Mouse (Mus musculus) embryonic facial prominence, embryonic 12.5 days (tissue): ENCODE measurements around the gene Styx. TPM values are rescaled to one million over a fixed set of nuclear protein-coding genes. Genes with fewer than 3 reads are reported as not detected.

Source experiments
- ATAC-seq: fragments of 200-750 bp; cut with Nextera tagmentation; 2 replicates; pipeline ENCODE4 v1.8.0; 2017; ENCODE audit not compliant: insufficient number of reproducible peaks, insufficient read depth, low FRiP score, low TSS enrichment
- H3K27ac ChIP-seq: fragments of 300-500 bp; sonication (generic); 2 replicates; pipeline ENCODE4 v1.5.1; 2016; ENCODE audit warnings: mild to moderate bottlenecking
- H3K27me3 ChIP-seq: fragments of 300-500 bp; sonication (generic); 2 replicates; pipeline ENCODE4 v1.6.1; 2016; ENCODE audit warnings: mild to moderate bottlenecking, moderate library complexity
- H3K36me3 ChIP-seq: fragments of 300-500 bp; sonication (generic); 2 replicates; pipeline ENCODE4 v1.6.1; 2016; ENCODE audit warnings: mild to moderate bottlenecking
- H3K4me1 ChIP-seq: fragments of 300-500 bp; sonication (generic); 2 replicates; pipeline ENCODE4 v1.6.1; 2016
- H3K4me2 ChIP-seq: fragments of 300-500 bp; sonication (generic); replicated peaks from 2 replicates; pipeline ENCODE4 v1.6.1; 2016; ENCODE audit warnings: mild to moderate bottlenecking, moderate library complexity
- H3K4me3 ChIP-seq: fragments of 300-500 bp; sonication (generic); 2 replicates; pipeline ENCODE4 v1.5.1; 2016; ENCODE audit warnings: mild to moderate bottlenecking
- H3K9ac ChIP-seq: fragments of 300-500 bp; sonication (generic); 2 replicates; pipeline ENCODE4 v1.6.1; 2016; ENCODE audit warnings: mild to moderate bottlenecking, moderate library complexity
- H3K9me3 ChIP-seq: fragments of 300-500 bp; sonication (generic); 2 replicates; pipeline ENCODE4 v1.6.1; 2016; ENCODE audit warnings: mild to moderate bottlenecking, moderate library complexity
- WGBS: fragments of 180-500 bp; shearing (Covaris S2); methylation state at CpG from one replicate; pipeline ENCODE4 v1.1.7; 2016; 5-methylcytosine and 5-hydroxymethylcytosine counted together
- polyA plus RNA-seq: library from polyadenylated mRNA; unstranded; fragments of >200 nt; fragmentation: Nextera tagmentation; extraction: Ambion mirVana; gene quantifications from 2 replicates; pipeline ENCODE4 v1.2.1, GENCODE M21; 2016

The Styx gene
- polyA plus RNA-seq, 1 experiment from 2014 or later = 65.7 TPM

GRCm38 (mm10) chr14:45320111-45320510, 30.8 kb upstream of the Styx start:
- no peak for ATAC-seq
- H3K9ac ChIP-seq = no peak overlapping the region
- 0 out of 2 replicates have a peak, but pooled peaks cover 7% of the 10 kb centered on the region for H3K4me1 ChIP-seq
- H3K27me3 ChIP-seq = no peaks in the 10 kb centered on the region
- H3K27ac ChIP-seq = no peak overlapping the region
- no peak overlapping the region for H3K4me3 ChIP-seq
- H3K9me3 ChIP-seq = no peaks in the 10 kb centered on the region
- H3K4me2 ChIP-seq = no peak overlapping the region
- no peaks in the 10 kb centered on the region for H3K36me3 ChIP-seq
- 82% methylated on average over 4 of the region's 4 CpGs for WGBS

- 83% methylated on average over 3 of the region's 3 CpGs for WGBS
These were observed 29.8 kb upstream of the Styx start for GRCm38 (mm10) chr14:45321067-45321466.

GRCm38 (mm10) chr14:45321622-45322021, 29.3 kb upstream of the Styx start:
- no peak overlapping the region for H3K4me3 ChIP-seq
- H3K9me3 ChIP-seq = no peaks in the 10 kb centered on the region
- 0 out of 2 replicates have a peak, but pooled peaks cover 7% of the 10 kb centered on the region for H3K4me1 ChIP-seq
- no peak for ATAC-seq
- no peaks in the 10 kb centered on the region for H3K27me3 ChIP-seq
- WGBS = 80% methylated on average over 5 of the region's 5 CpGs
- H3K4me2 ChIP-seq = no peak overlapping the region
- no peak overlapping the region for H3K27ac ChIP-seq
- H3K36me3 ChIP-seq = no peaks in the 10 kb centered on the region
- no peak overlapping the region for H3K9ac ChIP-seq

More at GRCm38 (mm10) chr14:45321067-45321466, 29.8 kb upstream of the Styx start:
- no peaks in the 10 kb centered on the region for H3K27me3 ChIP-seq
- H3K9me3 ChIP-seq = no peaks in the 10 kb centered on the region
- no peak overlapping the region for H3K27ac ChIP-seq
- no peak for ATAC-seq
- H3K9ac ChIP-seq = no peak overlapping the region
- no peak overlapping the region for H3K4me2 ChIP-seq
- H3K4me3 ChIP-seq = no peak overlapping the region
- H3K36me3 ChIP-seq = no peaks in the 10 kb centered on the region
- H3K4me1 ChIP-seq = 0 out of 2 replicates have a peak, but pooled peaks cover 7% of the 10 kb centered on the region

GRCm38 (mm10) chr14:45322450-45322849, 28.4 kb upstream of the Styx start:
- Histone ChIP-seq H3K36me3 (no peaks in the 10 kb centered on the region), H3K27me3 (no peaks in the 10 kb centered on the region), H3K9me3 (no peaks in the 10 kb centered on the region), H3K9ac (no peak overlapping the region), H3K27ac (no peak overlapping the region), H3K4me2 (no peak overlapping the region), H3K4me3 (no peak overlapping the region), H3K4me1 (0 out of 2 replicates have a peak, but pooled peaks cover under 1% of the 10 kb centered on the region)
- ATAC-seq = no peak
- WGBS = 94% methylated on average over 2 of the region's 2 CpGs

DNA sequence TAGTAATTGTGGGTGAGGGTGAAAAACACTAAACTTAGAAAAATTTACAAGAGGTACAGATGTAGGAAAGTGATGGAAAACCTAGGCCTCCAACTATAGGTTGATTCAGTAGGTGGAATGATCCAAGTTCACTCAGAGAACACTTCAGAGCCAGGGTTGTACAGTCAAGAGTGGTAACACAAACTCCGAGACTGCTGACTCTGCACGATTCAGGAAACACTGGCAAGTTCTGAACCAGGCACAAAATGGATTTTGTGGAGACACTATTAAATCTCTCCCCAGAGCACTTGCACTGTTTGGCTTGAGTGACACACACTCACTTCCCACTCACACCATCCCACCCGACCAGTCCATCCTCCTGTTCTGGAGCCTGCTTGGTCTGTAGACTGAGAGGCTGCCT, 27.6 kb upstream of the Styx start:
- Histone ChIP-seq H3K9ac (no peak overlapping the region), H3K36me3 (no peaks in the 10 kb centered on the region), H3K4me2 (no peak overlapping the region), H3K4me3 (no peak overlapping the region), H3K27me3 (no peaks in the 10 kb centered on the region), H3K9me3 (no peaks in the 10 kb centered on the region), H3K27ac (no peak overlapping the region), H3K4me1 (no peaks in the 10 kb centered on the region)
- WGBS = 78% methylated on average over 3 of the region's 3 CpGs
- ATAC-seq = no peak

GRCm38 (mm10) chr14:45325471-45325870, 25.4 kb upstream of the Styx start:
- Histone ChIP-seq H3K27ac (no peak overlapping the region), H3K4me2 (no peak overlapping the region), H3K36me3 (no peaks in the 10 kb centered on the region), H3K9ac (no peak overlapping the region), H3K27me3 (no peaks in the 10 kb centered on the region), H3K4me1 (no peaks in the 10 kb centered on the region), H3K4me3 (no peak overlapping the region), H3K9me3 (no peaks in the 10 kb centered on the region)
- ATAC-seq = no peak

DNA sequence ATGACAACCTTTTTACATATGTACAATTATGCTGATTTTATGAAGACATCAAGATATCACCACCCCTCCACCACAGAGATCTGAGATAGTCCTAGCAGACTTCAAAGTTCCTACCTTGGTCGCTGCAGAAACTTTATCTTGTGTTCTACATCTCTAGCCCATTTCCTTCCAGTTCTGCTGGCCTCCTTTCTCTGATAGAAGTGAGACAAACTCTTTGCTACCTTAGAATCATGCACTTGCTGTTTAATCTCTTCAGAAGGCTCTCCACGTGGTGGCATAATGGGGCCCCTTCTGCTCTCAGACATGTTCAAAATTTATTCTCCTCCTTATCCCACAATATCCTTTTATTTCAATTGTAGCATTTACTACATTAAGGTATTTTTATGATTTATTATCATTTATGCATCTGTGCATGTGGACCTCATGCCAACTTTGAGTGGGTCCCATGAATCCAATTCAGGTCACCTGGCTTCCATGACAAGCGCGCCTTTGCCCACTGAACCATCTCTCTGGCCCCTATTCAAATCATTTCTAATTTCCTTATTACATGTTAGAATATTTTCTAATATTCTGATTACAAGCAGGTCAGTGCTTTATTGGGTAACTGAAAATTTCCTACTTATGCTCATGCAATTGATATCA, 22.7 kb upstream of the Styx start:
- Histone ChIP-seq H3K9me3 (no peaks in the 10 kb centered on the region), H3K9ac (no peak overlapping the region), H3K27ac (no peak overlapping the region), H3K27me3 (no peaks in the 10 kb centered on the region), H3K4me1 (peaks cover 8% of the 10 kb centered on the region; the same call in 1 of the 2 replicates), H3K4me3 (no peak overlapping the region), H3K4me2 (no peak overlapping the region), H3K36me3 (peaks cover 13% of the 10 kb centered on the region)
- ATAC-seq = no peak
- WGBS = 84% methylated on average over 4 of the region's 4 CpGs

- peak overlapping the region; percentile 89 for H3K4me3 ChIP-seq
- peaks cover 15% of the 10 kb centered on the region for H3K36me3 ChIP-seq
- no peaks in the 10 kb centered on the region for H3K9me3 ChIP-seq
- ATAC-seq = no peak
- no peaks in the 10 kb centered on the region for H3K27me3 ChIP-seq
- 12% methylated on average over 8 of the region's 8 CpGs for WGBS
- H3K4me2 ChIP-seq = peak overlapping the region; percentile 55
- no peak overlapping the region for H3K27ac ChIP-seq
- H3K4me1 ChIP-seq = peaks cover 8% of the 10 kb centered on the region; the same call in 1 of the 2 replicates
- H3K9ac ChIP-seq = 0 out of 2 replicates have a peak overlapping the region, but pooled peaks have one; percentile 88
These were observed 21.8 kb upstream of the Styx start for GRCm38 (mm10) chr14:45329018-45329588.

DNA sequence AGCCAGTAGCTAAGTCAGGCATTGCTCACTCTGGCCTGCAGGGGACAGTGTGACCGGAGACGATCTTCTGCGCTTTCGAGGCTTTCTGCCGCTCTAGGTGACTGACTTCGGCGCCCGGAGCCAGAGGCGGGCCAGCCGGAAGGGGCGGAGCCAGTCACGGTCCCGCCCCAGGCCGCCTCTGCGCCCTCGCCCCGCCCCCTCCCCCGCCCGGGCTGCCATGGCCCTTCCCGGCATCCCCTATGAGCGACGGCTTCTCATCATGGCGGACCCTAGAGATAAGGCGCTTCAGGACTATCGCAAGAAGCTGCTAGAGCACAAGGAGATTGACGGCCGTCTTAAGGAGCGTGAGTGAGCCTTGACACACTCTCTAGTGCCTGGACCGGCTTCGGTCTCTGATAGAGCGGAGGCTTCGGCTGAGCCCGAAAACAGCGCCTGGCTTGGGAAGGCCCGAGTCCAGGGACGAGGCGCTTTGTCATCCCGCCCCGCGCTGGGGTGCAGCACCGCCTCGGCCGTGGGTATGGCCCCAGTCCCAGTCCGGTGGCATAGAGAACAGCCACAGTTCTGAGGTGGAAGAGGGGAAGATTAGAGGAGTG, 21.2 kb upstream of the Styx start, which contains the start of gene Psmc6:
TSS of gene Psmc6 (plus strand) at position 200 of the 593 bp plus-strand sequence.
- Histone ChIP-seq H3K9ac (peak within 1 kb of the TSS; percentile 88), H3K4me3 (peak within 1 kb of the TSS; percentile 89), H3K27ac (peak within 1 kb of the TSS; percentile 85), H3K9me3 (no peaks in the 10 kb centered on the region), H3K4me1 (peaks cover 8% of the 10 kb centered on the region; the same call in 1 of the 2 replicates), H3K27me3 (no peaks in the 10 kb centered on the region), H3K4me2 (peak within 1 kb of the TSS; percentile 55), H3K36me3 (peaks cover 17% of the 10 kb centered on the region)
- peak; percentile 94 for ATAC-seq
- WGBS = under 1% methylated on average over 44 of the region's 44 CpGs

DNA sequence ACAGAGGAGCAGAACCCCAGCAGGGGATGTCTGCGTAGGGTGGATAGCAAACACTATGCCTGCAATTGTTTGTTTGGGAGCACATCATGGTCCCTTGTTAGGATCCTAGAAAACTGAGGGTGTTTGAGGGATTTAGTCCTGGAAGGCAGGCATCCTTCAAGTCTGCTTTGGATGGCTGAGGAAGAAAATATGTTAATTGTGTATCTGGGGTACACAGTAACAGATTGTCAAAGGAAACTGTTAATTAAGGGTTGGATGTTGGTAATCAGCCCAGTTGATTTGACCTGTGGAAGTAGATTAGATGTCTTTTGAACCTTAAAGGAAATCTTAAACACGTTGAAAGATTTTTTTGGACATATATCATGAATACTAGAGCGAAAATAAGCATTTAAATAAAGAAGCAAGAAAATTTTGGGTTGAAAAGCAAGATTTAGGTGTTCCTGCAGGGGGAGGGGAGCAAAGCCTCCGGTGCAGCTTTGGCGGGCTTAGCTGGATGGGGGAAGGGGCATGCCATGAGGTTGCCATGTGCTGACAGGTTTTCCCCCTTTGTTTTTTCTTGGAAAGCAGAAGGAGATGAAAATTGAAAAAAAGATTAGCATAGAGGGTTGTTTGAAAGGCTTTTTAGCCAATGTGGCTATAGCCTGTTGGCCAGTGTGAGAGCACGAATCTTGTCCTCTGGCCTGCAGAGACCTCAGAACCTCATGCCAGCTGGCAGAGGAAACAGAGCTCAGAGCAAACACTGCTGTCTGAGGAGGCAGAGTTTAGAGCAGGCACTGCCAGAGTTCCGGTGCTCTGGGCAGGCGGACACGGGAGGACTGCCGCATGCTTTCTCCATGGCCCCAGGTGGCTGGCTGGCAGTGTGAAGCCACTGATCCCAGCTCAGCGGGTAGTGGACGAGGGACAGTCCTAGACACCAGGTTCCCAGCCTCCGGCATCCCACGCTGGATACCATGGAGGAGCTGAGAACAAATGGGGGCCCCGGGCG, 13.6 kb downstream of the Styx start:
- 77% methylated on average over 16 of the region's 16 CpGs for WGBS
- no peak overlapping the region for H3K4me2 ChIP-seq
- no peak overlapping the region for H3K4me3 ChIP-seq
- 0 out of 2 replicates have a peak, but pooled peaks cover 5% of the 10 kb centered on the region for H3K4me1 ChIP-seq
- H3K9me3 ChIP-seq = 0 out of 2 replicates have a peak, but pooled peaks cover under 1% of the 10 kb centered on the region
- no peak overlapping the region for H3K9ac ChIP-seq
- H3K27me3 ChIP-seq = no peaks in the 10 kb centered on the region
- no peak for ATAC-seq
- H3K36me3 ChIP-seq = peaks cover 9% of the 10 kb centered on the region
- H3K27ac ChIP-seq = no peak overlapping the region

DNA sequence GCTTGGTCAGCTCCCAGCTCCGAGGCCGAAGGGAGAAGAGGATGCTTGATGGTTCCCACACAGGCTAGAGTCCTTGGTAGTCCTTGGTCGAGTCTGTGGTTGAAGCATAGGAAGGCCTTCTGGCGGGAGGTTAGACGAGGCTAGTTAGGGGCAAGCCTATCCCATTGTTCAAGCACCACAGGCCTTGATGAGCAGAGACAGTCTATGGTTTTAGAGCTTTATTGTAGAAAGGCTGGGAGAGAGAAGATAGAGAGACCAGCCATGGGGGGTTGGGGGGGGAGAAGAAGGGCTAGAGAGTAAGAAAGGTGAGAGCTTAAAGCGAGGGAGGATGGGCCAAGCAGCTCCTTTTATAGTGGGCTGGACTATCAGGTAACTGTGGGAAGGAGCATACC, 14.3 kb downstream of the Styx start:
- no peak for ATAC-seq
- no peak overlapping the region for H3K9ac ChIP-seq
- no peak overlapping the region for H3K4me3 ChIP-seq
- H3K9me3 ChIP-seq = 0 out of 2 replicates have a peak, but pooled peaks cover 4% of the 10 kb centered on the region
- WGBS = 84% methylated on average over 6 of the region's 6 CpGs
- no peak overlapping the region for H3K27ac ChIP-seq
- H3K27me3 ChIP-seq = no peaks in the 10 kb centered on the region
- 0 out of 2 replicates have a peak, but pooled peaks cover 5% of the 10 kb centered on the region for H3K4me1 ChIP-seq
- peaks cover 16% of the 10 kb centered on the region for H3K36me3 ChIP-seq
- no peak overlapping the region for H3K4me2 ChIP-seq
